In genomic region chr12:31713600-31713999, GRCm38 (mm10) we compare ENCODE assay signal across 9 mouse cellular contexts. TPM values are rescaled to one million over a fixed set of nuclear protein-coding genes. Genes with fewer than 3 reads are reported as not detected.
A peak's percentile ranks its signal among the peaks of the same experiment; 100 is the strongest.
DNase-seq lines count a peak whose midpoint lies in the region; ATAC-seq lines count a peak whose summit lies in the region.
"Had no signal": no experiment of that assay in that cellular context is flagged by ENCODE, and none has a peak within 500 bp of the region (broad histone marks: within the 10 kb centered on the region; RNA-seq: fewer than 3 reads in every experiment).

Gpr22 (minus strand) TSS chr12:31713947.

- 0 out of 2 replicates have a peak, but pooled peaks cover 3% of the 10 kb centered on the region for H3K4me1 ChIP-seq in limb, embryonic 11.5 days (ENCODE audit: control insufficient read depth, insufficient read depth, low read length)
- peaks cover 6% of the 10 kb centered on the region for H3K4me1 ChIP-seq in limb, embryonic 10.5 days
- H3K4me1 ChIP-seq in heart, embryonic 13.5 days, result peaks cover 12% of the 10 kb centered on the region

- no peak within 1 kb of the TSS for H3K27ac ChIP-seq in limb, embryonic 11.5 days (replicated peaks; ENCODE audit: low read depth, low read length)
- H3K27ac ChIP-seq in limb, embryonic 10.5 days, result no peak within 1 kb of the TSS
- H3K27ac ChIP-seq in heart, embryonic 13.5 days (replicated peaks), result peak within 1 kb of the TSS; percentile 78

- H3K4me2 ChIP-seq in limb, embryonic 11.5 days (ENCODE audit: low read depth, severe bottlenecking), result peak within 1 kb of the TSS; percentile 18; the same call in 1 of the 2 replicates
- H3K4me2 ChIP-seq in heart, embryonic 13.5 days, result peak within 1 kb of the TSS; percentile 65

- WGBS in limb, embryonic 11.5 days, result 29% methylated on average over 6 of the region's 6 CpGs
- 41% methylated on average over 6 of the region's 6 CpGs for WGBS in limb, embryonic 10.5 days
- WGBS in heart, embryonic 13.5 days, result 23% methylated on average over 6 of the region's 6 CpGs

- ATAC-seq in limb, embryonic 11.5 days (ENCODE audit: insufficient number of reproducible peaks, low FRiP score, low TSS enrichment, low read depth), result no peak
- ATAC-seq in heart, embryonic 13.5 days (ENCODE audit: extremely low read depth, insufficient number of reproducible peaks, low FRiP score, low TSS enrichment), result no peak

- no peak within 1 kb of the TSS for H3K4me3 ChIP-seq in limb, embryonic 11.5 days (ENCODE audit: low read depth, low read length)
- no peak within 1 kb of the TSS for H3K4me3 ChIP-seq in limb, embryonic 10.5 days
- H3K4me3 ChIP-seq in heart, embryonic 13.5 days, result peak within 1 kb of the TSS; percentile 60

- H3K9ac ChIP-seq in limb, embryonic 11.5 days (ENCODE audit: low read length), result no peak within 1 kb of the TSS
- H3K9ac ChIP-seq in heart, embryonic 13.5 days, result peak within 1 kb of the TSS; percentile 85

- H3K27me3 ChIP-seq in limb, embryonic 11.5 days (ENCODE audit: control insufficient read depth, insufficient read depth, low read length), result no peaks in the 10 kb centered on the region
- H3K27me3 ChIP-seq in limb, embryonic 10.5 days (ENCODE audit: low read depth, poor library complexity, severe bottlenecking), result no peaks in the 10 kb centered on the region
- H3K27me3 ChIP-seq in heart, embryonic 13.5 days (replicated peaks), result no peaks in the 10 kb centered on the region
- H3K27me3 ChIP-seq: CH12.LX had no signal

- peak; percentile 33 for DNase-seq in limb, embryonic 11.5 days (ENCODE audit: low spot score)
- DNase-seq in limb, embryonic 10.5 days (ENCODE audit: low spot score), result no peak
- peak; percentile 63 to 65 for DNase-seq in layer of hippocampus, postnatal 36 days
- DNase-seq in retina, embryonic 14.5 days (ENCODE audit: low spot score), result peak; percentile 30
- DNase-seq in yolk sac, embryonic 10.5 days (ENCODE audit: low spot score), result no peak
- DNase-seq in kidney, adult 18-20 months, result no peak
- no peak for DNase-seq in gastrocnemius, postnatal 4 days (ENCODE audit: low spot score in 2 of 2)

- no peaks in the 10 kb centered on the region for H3K36me3 ChIP-seq in limb, embryonic 11.5 days (ENCODE audit: control insufficient read depth, insufficient read depth, low read length)
- no peaks in the 10 kb centered on the region for H3K36me3 ChIP-seq in limb, embryonic 10.5 days
- peaks cover 12% of the 10 kb centered on the region for H3K36me3 ChIP-seq in heart, embryonic 13.5 days

- H3K9me3 ChIP-seq in limb, embryonic 11.5 days (ENCODE audit: control insufficient read depth, low read length), result no peaks in the 10 kb centered on the region
- H3K9me3 ChIP-seq in limb, embryonic 10.5 days (replicated peaks), result no peaks in the 10 kb centered on the region
- no peaks in the 10 kb centered on the region for H3K9me3 ChIP-seq in heart, embryonic 13.5 days

RNA-seq across cellular contexts. Expression of gene Gpr22, which starts in this region (rescaled TPM):
- polyA plus RNA-seq in limb, embryonic 11.5 days (2014; fragmentation: Nextera tagmentation; extraction: Ambion mirVana), result 0.39 and 0.51 TPM in 2 replicates
- polyA plus RNA-seq in limb, embryonic 10.5 days (2016; fragmentation: Nextera tagmentation; extraction: Ambion mirVana), result 0.38 and 0.59 TPM in 2 replicates
- polyA plus RNA-seq in heart, embryonic 13.5 days (2015; fragmentation: Nextera tagmentation; extraction: Ambion mirVana), result 12.9 and 16.4 TPM in 2 replicates
- 10 to 100 TPM; 75.5 to 82.0 TPM for total RNA-seq in layer of hippocampus, postnatal 36 days (2021)
- not detected for total RNA-seq in gastrocnemius, postnatal 4 days (2021)
- total RNA-seq: CH12.LX had no signal

Comparison
In these comparisons a context has a peak if more than half of its experiments do, and no peak if none do; other contexts are left out.
1. RNA of gene Gpr22 (total RNA-seq): 75.5 to 82.0 TPM in layer of hippocampus, postnatal 36 days; not detected in gastrocnemius, postnatal 4 days; every median in the first group is over 10 times any median in the second.
2. Peak in DNase-seq and H3K4me2 ChIP-seq in limb, embryonic 11.5 days; RNA of the gene not detected or under 1 TPM.
3. DNase-seq: peak in layer of hippocampus, postnatal 36 days (2 of 2) and retina, embryonic 14.5 days (single experiment); none in limb, embryonic 10.5 days (single experiment), yolk sac, embryonic 10.5 days (single experiment), kidney, adult 18-20 months (single experiment) and gastrocnemius, postnatal 4 days (0 of 2).